ENCODE assay signal across 12 mouse cellular contexts in genomic region chr7:112202194-112202593, GRCm38 (mm10). TPM values are rescaled to one million over a fixed set of nuclear protein-coding genes. Genes with fewer than 3 reads are reported as not detected.
DNase-seq lines count a peak whose midpoint lies in the region; ATAC-seq and TF ChIP-seq lines count a peak whose summit lies in the region.
"Had no signal": no experiment of that assay in that cellular context is flagged by ENCODE, and none has a peak within 500 bp of the region (broad histone marks: within the 10 kb centered on the region; RNA-seq: fewer than 3 reads in every experiment).

No protein-coding gene starts in this region.

- 40% methylated on average over 4 of the region's 4 CpGs for WGBS in liver, embryonic 12.5 days (ENCODE audit: insufficient replicate concordance)
- WGBS in liver, embryonic 11.5 days: 47% methylated on average over 4 of the region's 4 CpGs
- 21% methylated on average over 4 of the region's 4 CpGs for WGBS in intestine, postnatal 0 days
- WGBS in forebrain, embryonic 12.5 days: 77% methylated on average over 4 of the region's 4 CpGs

- no peak overlapping the region for H3K27ac ChIP-seq in liver, embryonic 12.5 days
- no peak overlapping the region for H3K27ac ChIP-seq in liver, embryonic 11.5 days (ENCODE audit: low read depth, low read length)
- H3K27ac ChIP-seq in intestine, postnatal 0 days (ENCODE audit: low read depth, low read length): no peak overlapping the region
- no peak overlapping the region for H3K27ac ChIP-seq in forebrain, embryonic 12.5 days
- H3K27ac ChIP-seq: lung, embryonic 15.5 days; midbrain, embryonic 15.5 days had no signal

- no peak overlapping the region for H3K4me2 ChIP-seq in liver, embryonic 12.5 days
- H3K4me2 ChIP-seq in liver, embryonic 11.5 days: no peak overlapping the region
- H3K4me2 ChIP-seq in intestine, postnatal 0 days (replicated peaks; ENCODE audit: low read depth): no peak overlapping the region
- no peak overlapping the region for H3K4me2 ChIP-seq in forebrain, embryonic 12.5 days
- H3K4me2 ChIP-seq: lung, embryonic 15.5 days; midbrain, embryonic 15.5 days had no signal

- no peak overlapping the region for H3K9ac ChIP-seq in liver, embryonic 12.5 days
- no peak overlapping the region for H3K9ac ChIP-seq in liver, embryonic 11.5 days (ENCODE audit: low read depth, low read length)
- no peak overlapping the region for H3K9ac ChIP-seq in intestine, postnatal 0 days (ENCODE audit: low read depth, low read length)
- H3K9ac ChIP-seq in forebrain, embryonic 12.5 days: no peak overlapping the region
- H3K9ac ChIP-seq: lung, embryonic 15.5 days; midbrain, embryonic 15.5 days had no signal

- no peaks in the 10 kb centered on the region for H3K9me3 ChIP-seq in liver, embryonic 12.5 days (replicated peaks)
- H3K9me3 ChIP-seq in liver, embryonic 11.5 days (ENCODE audit: control insufficient read depth, low read length): no peaks in the 10 kb centered on the region
- H3K9me3 ChIP-seq in intestine, postnatal 0 days (ENCODE audit: control insufficient read depth): no peaks in the 10 kb centered on the region
- no peaks in the 10 kb centered on the region for H3K9me3 ChIP-seq in forebrain, embryonic 12.5 days
- H3K9me3 ChIP-seq: lung, embryonic 15.5 days; midbrain, embryonic 15.5 days had no signal

- no peak for TF ChIP-seq CTCF in intestine, postnatal 0 days (IDR thresholded peaks at IDR 0.05; ENCODE audit: low read depth)

- no peaks in the 10 kb centered on the region for H3K4me1 ChIP-seq in liver, embryonic 12.5 days
- 0 out of 2 replicates have a peak, but pooled peaks cover 2% of the 10 kb centered on the region for H3K4me1 ChIP-seq in liver, embryonic 11.5 days (replicated peaks; ENCODE audit: control insufficient read depth, insufficient read depth, low read length)
- H3K4me1 ChIP-seq in intestine, postnatal 0 days (replicated peaks; ENCODE audit: control insufficient read depth, insufficient read depth, low read length): peaks cover 3% of the 10 kb centered on the region; the same call in 1 of the 2 replicates
- 0 out of 2 replicates have a peak, but pooled peaks cover 4% of the 10 kb centered on the region for H3K4me1 ChIP-seq in forebrain, embryonic 12.5 days
- H3K4me1 ChIP-seq: midbrain, embryonic 15.5 days had no signal

- H3K27me3 ChIP-seq in liver, embryonic 12.5 days (replicated peaks): no peaks in the 10 kb centered on the region
- no peaks in the 10 kb centered on the region for H3K27me3 ChIP-seq in liver, embryonic 11.5 days (replicated peaks; ENCODE audit: control insufficient read depth, insufficient read depth, low read length)
- H3K27me3 ChIP-seq in intestine, postnatal 0 days (replicated peaks; ENCODE audit: control insufficient read depth, insufficient read depth, low read length): no peaks in the 10 kb centered on the region
- H3K27me3 ChIP-seq in forebrain, embryonic 12.5 days: no peaks in the 10 kb centered on the region
- H3K27me3 ChIP-seq: lung, embryonic 15.5 days; midbrain, embryonic 15.5 days had no signal

- no peak overlapping the region for H3K4me3 ChIP-seq in liver, embryonic 12.5 days
- H3K4me3 ChIP-seq in liver, embryonic 11.5 days (ENCODE audit: low read depth, low read length): no peak overlapping the region
- H3K4me3 ChIP-seq in intestine, postnatal 0 days (ENCODE audit: low read depth, low read length): no peak overlapping the region
- no peak overlapping the region for H3K4me3 ChIP-seq in forebrain, embryonic 12.5 days (replicated peaks)
- H3K4me3 ChIP-seq: lung, embryonic 15.5 days; midbrain, embryonic 15.5 days had no signal

- ATAC-seq in liver, embryonic 12.5 days: peak; percentile 51; the same call in 1 of the 2 replicates
- ATAC-seq in liver, embryonic 11.5 days (replicated peaks; ENCODE audit: low FRiP score): no peak
- peak; percentile 60 for ATAC-seq in intestine, postnatal 0 days
- ATAC-seq in forebrain, embryonic 12.5 days (ENCODE audit: low FRiP score): no peak
- ATAC-seq: CD4-positive, CD25-positive, alpha-beta regulatory T cell, adult 4 months; midbrain, embryonic 15.5 days had no signal

- peak; percentile 51 to 53 for DNase-seq in frontal cortex, postnatal 36 days (ENCODE audit: low spot score in 2 of 2)
- DNase-seq in frontal cortex, postnatal 14 days (ENCODE audit: low spot score in 2 of 2): no peak
- no peak for DNase-seq in liver, embryonic 11.5 days (ENCODE audit: low spot score)
- DNase-seq in gastrocnemius, postnatal 25 days: no peak
- DNase-seq in retina, postnatal 1 day: no peak

- H3K36me3 ChIP-seq in liver, embryonic 12.5 days: no peaks in the 10 kb centered on the region
- no peaks in the 10 kb centered on the region for H3K36me3 ChIP-seq in liver, embryonic 11.5 days (ENCODE audit: control insufficient read depth, insufficient read depth, low read length)
- H3K36me3 ChIP-seq in intestine, postnatal 0 days (ENCODE audit: control insufficient read depth, insufficient read depth): no peaks in the 10 kb centered on the region
- no peaks in the 10 kb centered on the region for H3K36me3 ChIP-seq in forebrain, embryonic 12.5 days (replicated peaks)
- H3K36me3 ChIP-seq: lung, embryonic 15.5 days; midbrain, embryonic 15.5 days had no signal

RNA-seq across cellular contexts. Expression of gene Mical2, which starts 23.5 kb away (rescaled TPM):
- polyA plus RNA-seq in liver, embryonic 12.5 days (2016; fragmentation: Nextera tagmentation; extraction: Ambion mirVana): 3.4 and 4.1 TPM in 2 replicates
- 7.2 and 9.3 TPM in 2 replicates for polyA plus RNA-seq in liver, embryonic 11.5 days (2014; fragmentation: Nextera tagmentation; extraction: Ambion mirVana)
- polyA plus RNA-seq in intestine, postnatal 0 days (2015; fragmentation: Nextera tagmentation; extraction: Ambion mirVana): 13.0 and 13.6 TPM in 2 replicates
- 2.3 and 3.4 TPM in 2 replicates for polyA plus RNA-seq in forebrain, embryonic 12.5 days (2016; fragmentation: Nextera tagmentation; extraction: Ambion mirVana)
- 100 to 1,000 TPM in 1 of 2 experiments, 10 to 100 TPM in 1; 36.1 to 131 TPM for total RNA-seq in gastrocnemius, postnatal 25 days (2021)

RNA-seq across cellular contexts. Expression of gene Dkk3, which starts 43.3 kb away (rescaled TPM):
- 7.3 and 7.5 TPM in 2 replicates for polyA plus RNA-seq in liver, embryonic 12.5 days (2016; fragmentation: Nextera tagmentation; extraction: Ambion mirVana)
- 11.0 and 12.0 TPM in 2 replicates for polyA plus RNA-seq in liver, embryonic 11.5 days (2014; fragmentation: Nextera tagmentation; extraction: Ambion mirVana)
- polyA plus RNA-seq in intestine, postnatal 0 days (2015; fragmentation: Nextera tagmentation; extraction: Ambion mirVana): 17.0 and 19.2 TPM in 2 replicates
- 21.5 and 28.7 TPM in 2 replicates for polyA plus RNA-seq in forebrain, embryonic 12.5 days (2016; fragmentation: Nextera tagmentation; extraction: Ambion mirVana)
- 1 to 10 TPM; 1.9 to 2.0 TPM for total RNA-seq in gastrocnemius, postnatal 25 days (2021)
- total RNA-seq: granulocyte monocyte progenitor cell, adult 5-6 weeks had no signal

Comparison
In these comparisons a context has a peak if more than half of its experiments do, and no peak if none do; other contexts are left out.
1. DNase-seq: peak in frontal cortex, postnatal 36 days (2 of 2); none in frontal cortex, postnatal 14 days (0 of 2), liver, embryonic 11.5 days (single experiment), gastrocnemius, postnatal 25 days (single experiment) and retina, postnatal 1 day (single experiment).
2. ATAC-seq: peak in liver, embryonic 12.5 days (single experiment) and intestine, postnatal 0 days (single experiment); none in liver, embryonic 11.5 days (single experiment) and forebrain, embryonic 12.5 days (single experiment).